Mouse (Mus musculus) stomach, embryonic 15.5 days (tissue): Measurements from ENCODE around the gene Negr1. TPM values are rescaled to one million over a fixed set of nuclear protein-coding genes. Genes with fewer than 3 reads are reported as not detected.

Experiments used
- ATAC-seq: fragments of 200-750 bp; cut with Nextera tagmentation; 2 replicates; pipeline ENCODE4 v1.8.0; 2017; ENCODE audit warnings: low read depth, moderate number of reproducible peaks, moderate TSS enrichment; ENCODE audit not compliant: insufficient read depth, low FRiP score
- H3K27ac ChIP-seq: fragments of 300-500 bp; sonication (generic); 2 replicates; pipeline ENCODE4 v1.5.1; 2015; ENCODE audit warnings: mild to moderate bottlenecking, inconsistent platforms
- H3K27me3 ChIP-seq: fragments of 300-500 bp; sonication (generic); replicated peaks from 2 replicates; pipeline ENCODE4 v1.6.1; 2015; ENCODE audit warnings: inconsistent platforms
- H3K36me3 ChIP-seq: fragments of 300-500 bp; sonication (generic); 2 replicates; pipeline ENCODE4 v1.6.1; 2015; ENCODE audit warnings: inconsistent platforms
- H3K4me1 ChIP-seq: fragments of 300-500 bp; sonication (generic); 2 replicates; pipeline ENCODE4 v1.6.1; 2015; ENCODE audit warnings: inconsistent platforms
- H3K4me2 ChIP-seq: fragments of 300-500 bp; sonication (generic); 2 replicates; pipeline ENCODE4 v1.6.1; 2015; ENCODE audit warnings: mild to moderate bottlenecking, inconsistent platforms
- H3K4me3 ChIP-seq: fragments of 300-500 bp; sonication (generic); replicated peaks from 2 replicates; pipeline ENCODE4 v1.5.1; 2015; ENCODE audit warnings: inconsistent platforms
- H3K9ac ChIP-seq: fragments of 300-500 bp; sonication (generic); 2 replicates; pipeline ENCODE4 v1.6.1; 2015; ENCODE audit warnings: inconsistent platforms
- H3K9me3 ChIP-seq: fragments of 300-500 bp; sonication (generic); 2 replicates; pipeline ENCODE4 v1.6.1; 2016; ENCODE audit warnings: inconsistent platforms
- WGBS: fragments of 180-500 bp; shearing (Covaris S2); methylation state at CpG from one replicate; pipeline ENCODE4 v1.1.7; 2015; 5-methylcytosine and 5-hydroxymethylcytosine counted together
- polyA plus RNA-seq: library from polyadenylated mRNA; unstranded; fragments of >200 nt; fragmentation: Nextera tagmentation; extraction: Ambion mirVana; gene quantifications from 2 replicates; pipeline ENCODE4 v1.2.1, GENCODE M21; 2015

Gene Negr1
- polyA plus RNA-seq, 1 experiment from 2014 or later: 3.8 TPM

DNA sequence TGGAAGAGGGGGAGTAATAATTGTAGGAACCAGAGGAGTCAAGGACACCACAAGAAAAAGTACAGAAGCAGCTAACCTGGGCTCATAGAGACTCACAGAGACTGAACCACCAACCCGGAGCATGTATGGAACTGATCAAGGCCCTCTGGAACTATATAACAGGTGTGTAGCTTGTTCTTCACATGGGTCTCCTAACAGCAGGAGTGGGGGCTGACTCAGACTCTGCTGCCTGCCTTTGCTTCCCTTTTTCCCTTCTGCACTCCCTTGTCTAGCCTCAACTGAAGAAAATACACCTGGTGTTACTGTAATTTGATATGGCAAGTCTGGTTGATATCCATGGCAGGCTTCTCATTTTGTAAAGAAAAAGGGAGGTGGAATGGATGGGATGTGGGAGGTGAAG, 324.1 kb downstream of the Negr1 start:
- H3K9me3 ChIP-seq: no peaks in the 10 kb centered on the region
- H3K4me2 ChIP-seq: no peak overlapping the region
- WGBS: 88% methylated on average over 1 of the region's 1 CpGs
- H3K36me3 ChIP-seq: no peaks in the 10 kb centered on the region
- H3K27ac ChIP-seq: no peak overlapping the region
- no peak overlapping the region for H3K9ac ChIP-seq
- H3K27me3 ChIP-seq: no peaks in the 10 kb centered on the region
- no peak for ATAC-seq
- H3K4me1 ChIP-seq: no peaks in the 10 kb centered on the region
- H3K4me3 ChIP-seq: no peak overlapping the region

DNA sequence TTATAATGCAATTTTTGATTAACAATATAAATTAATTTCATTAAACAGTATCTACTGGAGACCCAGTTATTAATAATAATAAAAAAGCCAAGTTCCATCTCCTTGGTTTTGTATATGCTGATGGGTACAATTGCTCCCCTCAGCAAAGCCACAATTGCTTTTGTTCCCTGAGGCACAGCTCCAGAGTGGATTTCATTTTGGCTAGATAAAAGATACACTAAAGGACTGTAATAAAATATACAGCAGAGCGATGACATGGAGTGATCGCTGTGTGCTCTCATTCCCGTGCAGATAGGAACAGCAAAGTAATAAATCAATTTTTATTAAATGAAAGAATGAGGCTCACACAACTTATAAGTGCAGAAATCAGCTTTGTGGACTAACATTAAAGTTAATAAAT, 325.3 kb downstream of the Negr1 start:
- Histone ChIP-seq H3K4me2 (no peak overlapping the region), H3K4me3 (no peak overlapping the region), H3K27ac (no peak overlapping the region), H3K9ac (no peak overlapping the region), H3K27me3 (no peaks in the 10 kb centered on the region), H3K36me3 (no peaks in the 10 kb centered on the region), H3K9me3 (no peaks in the 10 kb centered on the region), H3K4me1 (no peaks in the 10 kb centered on the region)
- no peak for ATAC-seq
- WGBS: 80% methylated on average over 3 of the region's 3 CpGs

DNA sequence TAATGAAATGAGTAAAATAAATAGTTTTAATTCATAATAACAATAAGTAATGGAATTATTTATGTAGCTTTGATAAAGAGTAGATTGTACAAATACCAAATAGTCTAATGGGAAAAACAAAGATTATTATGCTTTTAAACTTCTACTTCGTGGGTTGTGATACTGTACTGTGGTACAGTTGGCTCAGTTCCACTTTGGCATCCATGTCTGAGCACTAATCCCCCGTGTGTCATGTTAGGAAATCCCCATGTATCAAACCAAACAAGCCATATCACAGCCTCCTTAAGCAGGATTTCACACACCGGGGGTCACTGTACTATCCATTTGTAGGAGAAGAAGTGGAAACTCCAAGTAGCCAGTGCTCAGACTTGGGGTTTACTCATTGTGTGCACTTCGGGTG, 329.4 kb downstream of the Negr1 start:
- Histone ChIP-seq H3K9me3 (no peaks in the 10 kb centered on the region), H3K9ac (no peak overlapping the region), H3K36me3 (no peaks in the 10 kb centered on the region), H3K27me3 (no peaks in the 10 kb centered on the region), H3K4me2 (no peak overlapping the region), H3K4me3 (no peak overlapping the region), H3K27ac (no peak overlapping the region), H3K4me1 (no peaks in the 10 kb centered on the region)
- no peak for ATAC-seq
- WGBS: 58% methylated on average over 4 of the region's 4 CpGs

DNA sequence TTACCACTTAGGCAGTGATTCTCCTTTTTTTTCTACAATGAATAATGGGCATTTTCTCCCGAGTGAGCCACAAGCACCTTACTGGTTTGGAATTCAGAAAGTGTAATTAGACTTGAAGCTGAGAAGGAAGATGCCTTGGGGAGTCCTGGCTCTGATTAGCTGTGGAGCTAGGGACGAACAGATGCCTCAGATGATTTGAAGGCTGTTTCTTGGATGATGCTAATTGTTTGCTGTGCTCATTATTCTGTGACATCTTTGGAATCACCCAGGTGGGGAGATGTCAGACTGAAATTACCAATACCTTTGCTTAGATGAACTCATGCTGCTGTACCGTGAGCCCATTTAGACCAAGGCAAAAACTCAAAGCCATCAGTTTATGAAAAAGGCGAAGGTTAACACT, 333.7 kb downstream of the Negr1 start:
- H3K27me3 ChIP-seq: no peaks in the 10 kb centered on the region
- no peaks in the 10 kb centered on the region for H3K36me3 ChIP-seq
- no peak overlapping the region for H3K4me2 ChIP-seq
- WGBS: 60% methylated on average over 4 of the region's 4 CpGs
- H3K9ac ChIP-seq: no peak overlapping the region
- no peak for ATAC-seq
- no peak overlapping the region for H3K27ac ChIP-seq
- H3K4me1 ChIP-seq: no peaks in the 10 kb centered on the region
- no peak overlapping the region for H3K4me3 ChIP-seq
- no peaks in the 10 kb centered on the region for H3K9me3 ChIP-seq

DNA sequence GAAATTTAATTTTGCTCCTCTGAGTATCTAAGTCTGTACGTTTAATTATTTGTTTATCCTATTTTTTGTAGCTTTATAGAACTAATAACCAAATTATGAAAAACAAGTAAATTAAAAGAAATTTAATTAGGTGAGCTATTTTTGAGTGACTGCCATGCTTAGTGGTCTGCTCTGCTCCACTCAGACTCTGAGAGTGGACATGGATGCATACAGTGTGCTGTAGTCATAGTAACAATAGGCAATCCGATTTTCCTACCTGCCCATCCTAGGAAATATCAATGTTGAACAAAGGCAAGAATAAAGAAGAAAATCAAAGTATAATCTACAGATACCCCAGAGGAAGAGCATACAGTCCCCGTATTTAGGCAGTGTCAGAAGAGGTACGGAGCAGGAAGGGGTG, 334.5 kb downstream of the Negr1 start:
- no peak overlapping the region for H3K4me3 ChIP-seq
- ATAC-seq: no peak

DNA sequence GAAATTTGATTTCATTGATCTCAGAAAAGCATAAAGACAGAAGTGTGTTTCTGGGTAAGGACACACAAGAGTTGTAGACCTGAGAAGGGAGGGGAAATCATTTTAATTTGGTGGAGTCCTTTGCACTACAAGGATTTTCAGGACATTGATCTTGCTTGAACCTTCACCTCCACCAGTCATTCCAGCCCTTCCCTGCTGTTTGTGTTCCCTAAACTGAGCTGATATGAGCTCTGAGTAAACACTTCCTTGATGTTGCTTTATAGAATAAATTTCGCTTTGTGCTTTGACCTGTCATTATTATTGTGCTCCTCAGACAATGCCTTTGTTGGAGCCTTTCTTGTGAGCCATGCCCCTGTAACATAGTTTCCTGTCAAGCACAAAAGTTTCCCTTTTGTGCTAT, 335.0 kb downstream of the Negr1 start:
- no peak for ATAC-seq
- WGBS: 59% methylated on average over 1 of the region's 1 CpGs

More for the DNA sequence above, 334.5 kb downstream of the Negr1 start:
- Histone ChIP-seq H3K36me3 (no peaks in the 10 kb centered on the region), H3K4me2 (no peak overlapping the region), H3K9me3 (no peaks in the 10 kb centered on the region), H3K4me1 (no peaks in the 10 kb centered on the region), H3K27ac (no peak overlapping the region), H3K27me3 (no peaks in the 10 kb centered on the region), H3K9ac (no peak overlapping the region)
- WGBS: 75% methylated on average over 4 of the region's 4 CpGs

DNA sequence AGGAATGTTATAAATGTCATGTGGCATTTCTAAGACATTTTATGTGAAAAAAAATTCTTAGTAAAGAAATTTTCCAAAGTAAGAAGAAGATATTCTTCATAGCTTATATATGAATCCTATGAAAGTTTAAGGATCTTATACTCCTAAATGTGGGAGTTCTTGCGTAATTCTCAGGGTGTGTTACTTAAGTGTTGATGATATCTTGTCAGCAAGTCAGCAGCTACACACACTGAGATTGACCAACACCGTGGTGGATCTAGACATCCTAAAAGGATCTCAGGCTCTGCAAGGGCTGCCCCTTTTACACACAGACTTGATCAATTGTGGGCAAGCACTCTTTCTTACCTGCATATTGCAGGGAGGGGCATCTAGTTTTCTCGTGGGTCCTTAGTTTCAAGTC, 339.5 kb downstream of the Negr1 start:
- H3K9me3 ChIP-seq: no peaks in the 10 kb centered on the region
- H3K36me3 ChIP-seq: no peaks in the 10 kb centered on the region
- no peaks in the 10 kb centered on the region for H3K4me1 ChIP-seq
- ATAC-seq: no peak
- no peak overlapping the region for H3K4me3 ChIP-seq
- 82% methylated on average over 3 of the region's 3 CpGs for WGBS
- H3K27me3 ChIP-seq: no peaks in the 10 kb centered on the region
- no peak overlapping the region for H3K9ac ChIP-seq
- H3K4me2 ChIP-seq: no peak overlapping the region
- no peak overlapping the region for H3K27ac ChIP-seq

More for the DNA sequence above, 335.0 kb downstream of the Negr1 start:
- no peak overlapping the region for H3K9ac ChIP-seq
- no peaks in the 10 kb centered on the region for H3K9me3 ChIP-seq
- no peak overlapping the region for H3K4me2 ChIP-seq
- no peaks in the 10 kb centered on the region for H3K4me1 ChIP-seq
- H3K27me3 ChIP-seq: no peaks in the 10 kb centered on the region
- no peak overlapping the region for H3K4me3 ChIP-seq
- no peak overlapping the region for H3K27ac ChIP-seq
- H3K36me3 ChIP-seq: no peaks in the 10 kb centered on the region

DNA sequence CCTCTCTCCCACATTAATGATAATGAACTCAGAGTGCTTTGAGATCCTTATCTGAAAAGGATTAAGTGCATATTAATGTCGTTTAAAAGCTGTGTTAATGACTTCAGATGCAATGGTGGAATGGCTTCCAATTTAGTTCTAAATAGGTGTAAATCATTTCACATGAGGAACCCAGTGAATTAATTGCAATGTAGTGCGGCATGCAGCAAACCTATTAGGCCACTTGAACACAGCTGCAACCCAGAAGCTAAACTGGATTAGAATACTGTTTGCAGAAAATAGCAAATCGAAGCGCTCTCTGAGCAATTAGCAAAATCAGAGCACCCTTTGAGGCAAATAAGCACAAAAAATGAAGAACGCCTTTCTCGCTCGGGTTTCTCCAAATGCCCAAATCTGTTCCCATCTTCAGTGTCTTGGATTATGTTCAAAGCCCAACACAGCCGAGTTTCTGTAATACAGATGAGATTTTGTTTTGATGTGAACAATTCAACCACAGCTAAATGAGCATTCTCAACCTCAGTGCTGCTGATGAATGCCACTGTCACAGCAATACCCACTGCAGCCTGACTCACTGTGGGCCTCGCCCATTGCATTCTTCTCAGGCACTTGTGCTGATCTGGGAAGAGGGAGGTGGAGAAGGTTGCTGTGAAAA, 342.5 kb downstream of the Negr1 start:
- ATAC-seq: no peak
- H3K4me1 ChIP-seq: no peaks in the 10 kb centered on the region
- no peak overlapping the region for H3K4me2 ChIP-seq
- WGBS: 78% methylated on average over 9 of the region's 9 CpGs
- no peaks in the 10 kb centered on the region for H3K36me3 ChIP-seq
- no peak overlapping the region for H3K9ac ChIP-seq
- H3K27ac ChIP-seq: no peak overlapping the region
- no peak overlapping the region for H3K4me3 ChIP-seq
- H3K9me3 ChIP-seq: no peaks in the 10 kb centered on the region
- no peaks in the 10 kb centered on the region for H3K27me3 ChIP-seq

DNA sequence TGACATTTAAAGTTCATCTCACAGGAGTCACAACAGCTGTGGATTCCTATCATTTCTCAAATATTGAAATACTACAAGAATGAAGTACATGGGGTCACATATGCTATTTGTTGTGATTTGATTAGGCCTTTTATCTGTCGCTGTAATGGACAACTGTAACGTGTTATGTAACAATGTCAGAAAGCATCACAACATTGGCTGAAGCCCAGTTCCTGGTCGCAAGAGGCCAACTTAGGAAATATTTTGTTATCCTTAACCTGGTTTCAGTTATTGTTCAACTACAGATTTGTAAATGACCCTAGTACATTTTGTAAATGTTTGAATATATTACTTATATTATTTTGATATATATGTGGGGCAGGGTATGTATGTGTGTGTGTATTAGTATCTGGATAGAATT, 351.2 kb downstream of the Negr1 start:
- H3K36me3 ChIP-seq: no peaks in the 10 kb centered on the region
- no peaks in the 10 kb centered on the region for H3K27me3 ChIP-seq
- no peaks in the 10 kb centered on the region for H3K9me3 ChIP-seq
- H3K27ac ChIP-seq: no peak overlapping the region
- H3K4me1 ChIP-seq: no peaks in the 10 kb centered on the region
- no peak overlapping the region for H3K4me2 ChIP-seq
- no peak overlapping the region for H3K4me3 ChIP-seq
- ATAC-seq: no peak
- 85% methylated on average over 3 of the region's 3 CpGs for WGBS
- no peak overlapping the region for H3K9ac ChIP-seq

DNA sequence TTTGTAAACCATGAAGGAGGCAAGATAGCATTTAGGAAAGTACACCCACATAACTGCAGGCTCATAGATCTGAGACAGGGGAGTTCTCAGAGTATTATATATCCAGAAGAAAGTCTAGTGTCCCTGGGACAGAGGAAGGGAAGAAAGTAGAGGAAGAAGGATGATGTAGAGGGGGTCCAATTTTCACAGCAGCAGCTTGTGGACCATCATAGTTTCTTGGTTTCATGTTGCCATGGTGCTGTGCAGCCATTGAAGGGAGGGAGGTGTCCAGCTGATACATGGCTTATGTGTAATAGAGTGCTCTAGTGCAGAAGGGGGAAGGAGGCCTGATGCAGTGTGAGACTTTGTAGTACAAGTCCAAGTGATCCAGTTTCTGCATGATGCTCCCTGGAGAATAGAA, 359.8 kb downstream of the Negr1 start:
- H3K4me2 ChIP-seq: no peak overlapping the region
- H3K9me3 ChIP-seq: no peaks in the 10 kb centered on the region
- H3K4me1 ChIP-seq: no peaks in the 10 kb centered on the region
- no peak for ATAC-seq
- H3K27ac ChIP-seq: no peak overlapping the region
- no peaks in the 10 kb centered on the region for H3K27me3 ChIP-seq
- H3K36me3 ChIP-seq: no peaks in the 10 kb centered on the region
- no peak overlapping the region for H3K4me3 ChIP-seq
- H3K9ac ChIP-seq: no peak overlapping the region

DNA sequence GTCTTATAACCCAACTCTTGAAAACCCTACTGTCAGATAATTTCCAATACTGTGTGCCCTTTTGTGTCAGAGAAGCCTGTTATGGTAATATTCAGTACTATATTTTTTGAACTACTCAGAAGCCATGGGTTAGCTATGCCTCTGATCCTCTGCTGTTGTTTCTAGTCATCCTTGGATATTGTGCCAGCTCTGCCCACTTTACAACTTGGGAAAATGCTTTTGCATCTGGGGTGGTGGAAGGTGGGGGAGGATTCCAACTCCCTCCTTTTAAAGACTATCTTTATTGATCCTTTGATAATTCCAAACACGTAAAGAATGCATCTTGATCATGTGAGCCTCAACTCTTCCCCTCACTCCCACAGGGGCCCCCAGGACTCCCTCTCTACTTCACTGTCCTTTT, 361.6 kb downstream of the Negr1 start:
- no peak for ATAC-seq
- WGBS: 83% methylated on average over 1 of the region's 1 CpGs
- Histone ChIP-seq H3K4me2 (no peak overlapping the region), H3K4me3 (no peak overlapping the region), H3K27me3 (no peaks in the 10 kb centered on the region), H3K4me1 (no peaks in the 10 kb centered on the region), H3K36me3 (no peaks in the 10 kb centered on the region), H3K9me3 (no peaks in the 10 kb centered on the region), H3K9ac (no peak overlapping the region), H3K27ac (no peak overlapping the region)

DNA sequence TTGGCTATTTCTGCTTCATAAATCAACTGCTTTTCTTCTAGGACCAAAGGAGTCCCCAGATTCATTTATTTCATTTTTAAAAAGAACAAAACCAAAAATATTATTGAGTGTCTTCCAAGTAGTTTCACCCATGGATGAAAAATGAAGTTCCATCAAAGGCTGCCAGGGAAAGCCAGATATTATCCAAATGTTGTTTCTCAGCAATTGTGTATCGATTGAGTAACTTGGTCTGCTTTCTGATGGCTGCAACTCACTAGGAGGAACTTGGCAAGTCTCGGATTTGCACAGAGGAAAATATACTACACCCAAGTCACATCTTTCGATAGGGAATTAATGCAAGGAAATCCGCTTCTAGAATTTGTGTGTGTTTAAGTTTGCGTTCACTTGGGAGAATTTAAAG, 363.5 kb downstream of the Negr1 start:
- WGBS: 81% methylated on average over 5 of the region's 5 CpGs
- no peak for ATAC-seq

DNA sequence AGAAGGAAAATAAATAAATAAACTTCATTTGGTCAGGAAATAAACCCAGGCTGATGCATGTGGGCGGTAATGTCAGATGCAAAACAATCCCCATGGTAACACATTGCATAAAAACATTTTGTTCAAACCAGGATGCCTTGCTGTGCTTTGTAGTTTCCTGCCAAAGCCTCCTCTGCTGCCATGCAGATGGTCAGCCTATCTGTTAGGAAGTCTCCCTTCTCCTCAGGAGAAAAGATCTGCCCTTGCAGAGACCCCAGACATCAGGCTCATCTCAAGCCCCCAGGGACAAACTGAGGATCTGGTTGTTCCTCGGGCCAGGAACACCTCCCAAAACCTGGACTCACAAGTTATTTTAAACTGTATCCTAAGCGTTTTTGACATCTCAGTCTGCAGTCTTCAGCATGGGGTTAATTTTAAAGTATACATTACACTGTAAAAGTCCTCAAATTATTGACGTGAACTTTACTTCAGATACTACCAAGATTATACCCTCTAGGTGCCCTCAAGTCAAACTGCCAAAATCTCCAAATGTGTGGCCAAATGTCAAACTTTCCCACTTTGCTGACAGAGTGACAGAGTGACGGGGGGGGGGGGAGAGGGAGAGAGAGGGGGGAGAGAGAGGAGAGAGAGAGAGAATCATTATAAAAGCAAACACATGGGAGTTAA, 366.9 kb downstream of the Negr1 start:
- Histone ChIP-seq H3K9me3 (no peaks in the 10 kb centered on the region), H3K27ac (no peak overlapping the region), H3K36me3 (no peaks in the 10 kb centered on the region), H3K4me3 (no peak overlapping the region), H3K9ac (no peak overlapping the region), H3K27me3 (no peaks in the 10 kb centered on the region), H3K4me1 (no peaks in the 10 kb centered on the region), H3K4me2 (no peak overlapping the region)
- no peak for ATAC-seq
- WGBS: 51% methylated on average over 5 of the region's 5 CpGs

More for the DNA sequence above, 363.5 kb downstream of the Negr1 start:
- no peak overlapping the region for H3K4me2 ChIP-seq
- H3K27ac ChIP-seq: no peak overlapping the region
- H3K4me3 ChIP-seq: no peak overlapping the region
- H3K9me3 ChIP-seq: no peaks in the 10 kb centered on the region
- H3K27me3 ChIP-seq: no peaks in the 10 kb centered on the region
- no peaks in the 10 kb centered on the region for H3K4me1 ChIP-seq
- no peak overlapping the region for H3K9ac ChIP-seq
- H3K36me3 ChIP-seq: no peaks in the 10 kb centered on the region
